Mouse (Mus musculus): ENCODE data around the gene Commd1. TPM values are rescaled to one million over a fixed set of nuclear protein-coding genes. Genes with fewer than 3 reads are reported as not detected.

Commd1 gene
- polyA plus RNA-seq, 1 experiment from 2014 or later = 382 TPM

DNA sequence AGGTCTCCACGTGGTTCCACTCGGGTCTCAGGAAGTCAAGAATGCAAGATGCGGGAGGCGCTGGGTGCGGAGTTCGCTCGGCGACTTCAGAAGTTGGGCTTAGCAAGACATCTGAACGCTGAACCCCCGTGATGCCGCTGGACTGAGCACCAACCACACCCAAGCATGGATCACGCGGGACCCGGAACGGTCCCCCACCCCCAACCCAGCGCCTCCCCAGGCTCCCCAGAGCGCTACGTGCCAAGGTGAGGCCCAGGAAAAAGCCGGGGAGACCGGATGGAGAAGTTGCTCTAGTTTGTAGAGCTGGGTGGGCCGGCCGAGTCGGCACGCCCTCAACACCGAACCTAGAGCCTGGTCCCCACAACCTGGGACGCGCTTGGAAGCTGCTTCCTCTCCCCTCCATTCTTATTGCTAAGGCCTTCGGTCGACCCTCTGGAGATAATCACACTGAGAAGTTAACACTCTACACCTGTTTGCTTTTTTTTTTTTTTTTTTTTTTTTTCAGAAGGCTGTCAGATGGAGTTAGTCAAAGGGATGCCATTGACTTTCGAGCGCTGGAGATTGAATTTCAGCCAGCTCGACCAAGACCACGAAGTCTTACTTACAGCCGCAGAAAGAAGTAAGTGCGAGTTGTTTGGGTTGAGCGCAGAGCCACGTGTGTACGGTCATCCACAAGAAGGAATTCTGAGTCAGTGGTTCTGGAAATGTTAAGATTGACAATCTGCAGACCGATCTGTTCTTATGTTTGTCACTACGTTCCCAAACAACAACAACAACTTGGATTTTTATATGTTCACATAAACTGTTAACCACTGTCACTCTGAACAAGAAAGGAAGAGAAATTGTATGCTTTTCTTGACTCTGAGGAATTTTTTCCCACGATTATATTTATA is 121.6 kb downstream of the Commd1 start, which contains the start of gene B3gnt2:
B3gnt2 (minus strand) TSS at position 627 of the 893 bp plus-strand sequence.
- Histone ChIP-seq H3K4me3 (replicated peaks) (peak within 1 kb of the TSS; percentile 84), H3K9ac (peak within 1 kb of the TSS; percentile 76), H3K27ac (peak within 1 kb of the TSS; percentile 90), H3K4me2 (peak within 1 kb of the TSS; percentile 87), H3K27me3 (peaks cover 42% of the 10 kb centered on the region), H3K4me1 (peaks cover 27% of the 10 kb centered on the region), H3K36me3 (no peaks in the 10 kb centered on the region), H3K9me3 (replicated peaks) (no peaks in the 10 kb centered on the region)
- peak; percentile 16 for ATAC-seq (replicated peaks; ENCODE audit: low FRiP score)
- WGBS = 4% methylated on average over 41 of the region's 41 CpGs

DNA sequence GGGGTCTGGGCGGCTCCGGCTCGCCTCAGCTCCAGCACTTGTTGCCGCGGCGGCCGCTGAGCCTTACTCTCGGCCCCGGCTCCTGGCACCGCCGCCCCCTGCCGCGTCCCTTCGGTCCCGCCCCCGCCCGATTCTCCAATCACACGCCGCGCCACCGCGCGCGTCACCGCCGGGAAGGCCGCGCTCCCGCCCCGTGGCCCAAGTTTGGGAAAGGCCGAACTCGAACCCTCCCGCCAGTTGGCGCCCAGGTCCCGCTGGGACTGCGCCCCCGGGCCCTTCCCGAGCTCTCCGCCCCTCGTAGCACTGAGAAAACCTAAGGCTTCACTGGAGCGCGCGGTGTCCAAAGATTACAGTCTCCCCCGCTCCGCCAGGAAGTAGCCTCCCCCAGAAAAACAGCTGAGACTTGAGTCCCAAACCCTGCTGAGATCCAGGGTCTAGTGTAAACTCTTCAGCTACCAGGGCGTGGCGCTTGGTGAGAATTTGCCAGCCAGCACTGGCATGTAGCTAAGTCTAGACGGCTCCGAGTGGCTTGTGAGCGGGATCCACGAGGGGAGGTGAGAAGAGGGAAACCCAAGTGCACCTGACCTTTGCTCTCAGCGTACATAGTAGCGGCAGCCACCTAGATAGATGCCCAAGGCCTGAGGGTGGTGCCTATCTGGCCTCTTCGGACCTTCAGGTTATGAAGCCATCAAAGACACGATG is 122.4 kb downstream of the Commd1 start:
- H3K4me1 ChIP-seq = peaks cover 27% of the 10 kb centered on the region
- WGBS = under 1% methylated on average over 44 of the region's 55 CpGs

DNA sequence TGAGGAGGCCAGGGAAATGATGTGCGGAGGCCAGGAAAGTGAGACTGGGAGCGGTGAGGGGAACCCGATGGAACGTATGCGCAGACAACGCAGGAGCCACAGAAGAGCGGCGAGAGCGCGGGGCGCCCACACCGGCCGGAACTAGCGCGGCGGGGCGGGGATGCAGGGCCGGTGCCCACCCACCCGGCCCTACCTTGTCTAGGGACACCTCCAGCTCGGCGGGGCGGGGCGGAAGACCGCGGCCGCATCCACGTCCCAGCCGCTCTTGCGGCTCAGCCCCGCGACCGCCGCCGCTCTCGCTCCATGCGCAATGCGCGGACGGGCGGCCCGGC is 122.9 kb downstream of the Commd1 start:
- H3K9me3 ChIP-seq (replicated peaks) = no peaks in the 10 kb centered on the region
- WGBS = 0% methylated on average over 35 of the region's 41 CpGs
- peak overlapping the region; percentile 84 for H3K4me3 ChIP-seq (replicated peaks)
- H3K36me3 ChIP-seq = no peaks in the 10 kb centered on the region
- ATAC-seq (replicated peaks; ENCODE audit: low FRiP score) = peak; percentile 82
- H3K4me1 ChIP-seq = peaks cover 27% of the 10 kb centered on the region
- peak overlapping the region; percentile 76 for H3K9ac ChIP-seq
- H3K27ac ChIP-seq = peak overlapping the region; percentile 90
- H3K4me2 ChIP-seq = peak overlapping the region; percentile 87
- H3K27me3 ChIP-seq = peaks cover 42% of the 10 kb centered on the region

More for the DNA sequence above, 122.4 kb downstream of the Commd1 start:
- peak; percentile 97 for ATAC-seq (replicated peaks; ENCODE audit: low FRiP score)
- Histone ChIP-seq H3K4me3 (replicated peaks) (peak overlapping the region; percentile 84), H3K36me3 (no peaks in the 10 kb centered on the region), H3K9ac (peak overlapping the region; percentile 76), H3K4me2 (peak overlapping the region; percentile 87), H3K9me3 (replicated peaks) (no peaks in the 10 kb centered on the region), H3K27me3 (peaks cover 42% of the 10 kb centered on the region), H3K27ac (peak overlapping the region; percentile 90)

DNA sequence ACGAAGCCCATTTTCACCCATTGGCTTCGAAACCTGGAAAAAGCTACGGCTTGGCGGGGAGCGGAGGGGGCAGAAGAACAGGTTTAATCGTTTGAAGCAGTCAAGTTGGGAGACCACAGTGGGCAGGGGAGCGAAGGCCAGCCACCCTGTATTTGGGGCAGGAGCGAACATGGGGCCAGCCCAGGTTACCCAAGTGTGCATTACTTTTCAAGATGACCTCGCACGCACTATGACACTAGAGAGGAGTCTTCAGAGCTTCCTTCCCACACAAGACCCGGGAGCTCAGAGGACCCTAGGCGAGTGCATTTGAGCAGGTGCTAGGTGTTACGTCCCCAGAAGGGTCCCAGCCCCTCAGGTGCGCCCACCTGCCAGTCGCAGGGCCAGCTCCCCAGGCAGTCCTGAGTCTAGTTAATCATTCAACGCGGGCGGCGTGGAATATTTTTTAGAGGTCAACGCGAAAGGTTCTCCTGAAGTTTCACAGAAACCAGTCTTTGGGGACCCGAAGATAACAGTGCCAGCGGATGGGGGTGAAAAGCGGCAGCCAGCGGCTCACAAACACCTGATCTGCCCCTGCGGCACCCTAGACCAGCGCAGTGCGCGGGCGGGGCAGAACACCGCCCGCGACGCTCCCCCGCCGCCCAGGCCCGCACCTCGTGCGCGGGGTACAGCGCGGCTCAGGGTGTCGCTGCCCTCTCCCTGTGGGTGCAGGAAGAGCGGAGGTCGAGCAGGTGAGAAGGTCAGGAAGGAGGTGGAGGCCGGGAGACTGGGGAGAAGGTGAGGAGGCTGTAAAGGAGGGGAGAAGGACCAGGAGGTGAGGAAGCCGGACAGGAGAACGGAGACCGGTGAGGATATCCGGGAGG is 123.5 kb downstream of the Commd1 start:
- Histone ChIP-seq H3K4me2 (peak overlapping the region; percentile 87), H3K4me3 (replicated peaks) (peak overlapping the region; percentile 84), H3K9ac (peak overlapping the region; percentile 76), H3K27me3 (peaks cover 41% of the 10 kb centered on the region), H3K9me3 (replicated peaks) (no peaks in the 10 kb centered on the region), H3K27ac (peak overlapping the region; percentile 90), H3K36me3 (no peaks in the 10 kb centered on the region), H3K4me1 (peaks cover 27% of the 10 kb centered on the region)
- WGBS = 2% methylated on average over 50 of the region's 50 CpGs
- peak; percentile 20 for ATAC-seq (replicated peaks; ENCODE audit: low FRiP score)

DNA sequence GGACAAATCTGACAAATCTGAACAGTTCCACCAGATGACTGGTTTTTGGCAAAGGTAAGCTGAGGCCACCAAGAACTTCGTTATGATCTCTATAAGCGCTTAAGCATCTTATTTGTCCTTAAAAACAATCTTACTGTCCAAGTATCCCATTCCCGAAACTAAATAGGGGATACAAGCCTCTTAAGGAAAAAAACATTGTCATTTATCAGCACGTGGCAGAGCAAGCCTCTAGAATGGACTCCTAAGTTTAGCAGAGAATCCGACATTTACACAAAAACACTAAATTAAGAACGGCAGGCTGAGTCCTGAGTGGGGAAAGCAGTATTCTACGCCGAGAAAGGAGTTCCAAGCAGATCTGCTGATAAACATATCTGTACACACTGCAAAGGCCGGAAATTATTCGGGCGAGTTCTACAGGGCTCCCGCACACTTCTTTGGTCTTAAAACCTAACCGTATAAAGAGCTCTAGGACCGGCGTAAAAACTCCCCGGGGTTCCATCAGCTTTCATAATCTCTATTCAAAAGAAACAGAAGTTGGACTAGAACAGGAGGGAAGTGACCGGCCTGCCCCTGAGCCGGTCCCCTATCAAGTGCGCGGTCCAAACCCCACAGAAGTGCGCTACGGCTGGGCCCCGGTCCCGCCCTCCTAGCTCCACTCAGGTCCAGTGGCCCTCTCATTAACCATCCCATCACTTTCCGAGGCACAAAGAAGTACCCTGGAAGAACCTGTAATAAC is 124.3 kb downstream of the Commd1 start:
- Histone ChIP-seq H3K9me3 (replicated peaks) (no peaks in the 10 kb centered on the region), H3K9ac (peak overlapping the region; percentile 76), H3K27ac (peak overlapping the region; percentile 90), H3K27me3 (peaks cover 36% of the 10 kb centered on the region), H3K36me3 (no peaks in the 10 kb centered on the region), H3K4me3 (replicated peaks) (peak overlapping the region; percentile 84), H3K4me1 (peaks cover 32% of the 10 kb centered on the region), H3K4me2 (peak overlapping the region; percentile 87)
- no peak for ATAC-seq (replicated peaks; ENCODE audit: low FRiP score)
- 18% methylated on average over 25 of the region's 25 CpGs for WGBS

DNA sequence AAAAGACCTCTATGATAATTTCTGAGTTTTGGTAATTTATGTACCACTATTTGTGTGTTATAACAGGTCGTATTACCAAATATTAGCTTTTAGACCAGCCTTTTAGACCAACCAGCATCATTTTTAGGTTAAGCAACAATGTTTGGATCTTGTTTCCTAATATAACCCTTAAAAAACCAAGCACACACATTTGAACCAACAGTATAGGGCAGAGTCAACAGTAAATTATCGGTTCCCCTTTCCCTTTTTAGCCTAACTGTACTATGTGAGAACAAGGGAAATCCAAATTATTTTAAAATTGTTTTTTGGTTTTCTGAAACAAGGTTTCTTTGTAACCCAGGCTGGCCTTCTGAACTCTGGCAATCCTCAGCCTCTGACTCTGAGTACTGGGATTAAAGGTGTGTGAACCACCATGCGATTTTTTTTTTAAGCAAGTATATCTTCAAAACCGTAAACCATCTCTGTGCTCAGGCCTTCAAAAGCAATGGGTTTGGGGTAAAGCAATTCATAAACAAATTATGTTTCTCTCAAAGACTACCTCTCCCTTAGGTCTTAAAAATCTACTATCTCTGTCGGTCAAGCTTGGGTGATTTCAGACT is 125.0 kb downstream of the Commd1 start:
- Histone ChIP-seq H3K9ac (no peak overlapping the region), H3K9me3 (replicated peaks) (no peaks in the 10 kb centered on the region), H3K4me1 (peaks cover 36% of the 10 kb centered on the region), H3K4me2 (peak overlapping the region; percentile 87; the same call in 1 of the 2 replicates), H3K27me3 (peaks cover 33% of the 10 kb centered on the region), H3K27ac (no peak overlapping the region), H3K4me3 (replicated peaks) (peak overlapping the region; percentile 84; the same call in 1 of the 2 replicates), H3K36me3 (no peaks in the 10 kb centered on the region)
- no peak for ATAC-seq (replicated peaks; ENCODE audit: low FRiP score)
- 78% methylated on average over 5 of the region's 5 CpGs for WGBS

DNA sequence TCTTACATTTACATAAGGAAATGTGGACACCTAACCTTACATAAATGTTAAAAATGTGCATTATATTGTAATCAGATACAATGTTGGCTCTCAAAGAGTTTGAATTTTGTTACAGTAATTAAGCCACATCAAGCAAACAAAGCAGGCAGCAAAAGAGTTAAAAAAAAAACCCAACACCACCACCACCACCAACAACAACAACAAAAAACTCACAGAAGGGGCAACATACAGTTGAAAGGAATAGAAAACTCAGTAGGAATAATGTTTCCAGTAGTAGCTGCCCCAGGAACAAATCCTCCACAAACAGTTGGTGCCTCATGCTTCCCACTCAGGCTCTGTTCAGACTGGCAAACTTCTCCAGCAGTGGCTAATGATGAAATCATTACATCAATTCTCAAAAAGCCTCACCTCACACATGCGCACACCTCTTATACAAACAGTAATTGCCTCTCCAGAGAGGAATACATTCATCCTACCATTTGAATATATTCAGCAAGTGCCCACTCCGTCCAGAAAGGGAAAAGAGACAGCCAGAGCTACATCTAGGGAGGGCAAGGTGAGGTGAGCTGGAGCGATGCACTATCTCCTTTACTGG is 125.7 kb downstream of the Commd1 start:
- Histone ChIP-seq H3K9me3 (replicated peaks) (no peaks in the 10 kb centered on the region), H3K4me1 (peaks cover 36% of the 10 kb centered on the region), H3K9ac (no peak overlapping the region), H3K27ac (no peak overlapping the region), H3K36me3 (no peaks in the 10 kb centered on the region), H3K4me3 (replicated peaks) (no peak overlapping the region), H3K27me3 (peaks cover 28% of the 10 kb centered on the region), H3K4me2 (no peak overlapping the region)
- WGBS = 80% methylated on average over 3 of the region's 3 CpGs
- no peak for ATAC-seq (replicated peaks; ENCODE audit: low FRiP score)

DNA sequence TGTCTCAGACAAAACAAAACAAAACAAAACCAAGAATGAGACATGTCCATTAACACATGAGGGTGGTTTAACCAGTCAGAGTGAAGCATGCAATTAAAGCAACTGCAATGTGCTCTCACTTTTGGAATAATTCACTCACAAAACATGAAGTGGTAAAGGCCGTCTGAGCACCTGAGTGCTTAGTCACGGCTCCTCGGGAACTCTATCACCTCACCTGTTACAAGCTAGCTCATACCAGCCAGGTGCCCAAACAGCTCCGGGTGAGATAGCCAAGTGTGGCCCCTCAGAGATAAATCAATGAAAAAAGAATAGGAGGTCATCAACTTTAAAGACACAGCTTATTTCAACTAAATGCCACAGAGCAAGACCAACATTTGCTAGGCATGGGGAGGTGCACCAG is 127.6 kb downstream of the Commd1 start:
- Histone ChIP-seq H3K36me3 (no peaks in the 10 kb centered on the region), H3K9ac (no peak overlapping the region), H3K27ac (no peak overlapping the region), H3K27me3 (peaks cover 24% of the 10 kb centered on the region), H3K4me2 (no peak overlapping the region), H3K4me3 (replicated peaks) (no peak overlapping the region), H3K9me3 (replicated peaks) (no peaks in the 10 kb centered on the region), H3K4me1 (peaks cover 38% of the 10 kb centered on the region)
- 77% methylated on average over 4 of the region's 4 CpGs for WGBS
- no peak for ATAC-seq (replicated peaks; ENCODE audit: low FRiP score)

DNA sequence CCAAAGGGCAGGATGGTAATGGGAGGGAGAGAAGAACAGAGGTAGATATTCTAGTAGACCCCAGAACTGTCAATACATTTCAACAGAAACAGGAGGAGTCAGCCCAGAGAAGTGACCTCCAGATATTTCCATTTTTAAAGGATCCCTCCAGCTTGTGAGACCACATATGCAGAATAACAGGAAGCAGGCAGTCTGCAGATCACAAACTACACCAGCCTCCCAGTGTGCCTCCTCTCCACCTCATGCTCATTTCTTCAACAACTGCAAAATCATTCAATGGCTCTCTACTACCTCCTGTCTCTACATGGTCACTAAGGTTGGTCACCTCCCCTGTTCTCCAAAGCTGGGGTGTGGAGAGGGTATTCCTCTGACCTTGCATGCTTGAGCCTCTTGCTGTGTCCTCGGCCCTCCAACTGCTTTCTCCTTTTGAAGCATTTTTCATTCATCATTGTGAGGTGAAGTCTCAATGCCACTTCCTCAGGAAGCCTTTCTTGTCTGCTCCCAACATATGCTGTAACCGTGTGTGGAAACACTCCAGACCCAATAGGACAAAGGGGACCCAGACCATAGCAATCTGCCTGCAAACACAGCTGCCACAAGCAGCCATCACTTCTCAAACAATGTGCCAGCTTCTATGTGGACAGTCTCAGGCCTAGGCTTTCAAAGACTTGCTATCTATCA is 128.6 kb downstream of the Commd1 start:
- Histone ChIP-seq H3K4me3 (replicated peaks) (no peak overlapping the region), H3K36me3 (no peaks in the 10 kb centered on the region), H3K4me2 (no peak overlapping the region), H3K27me3 (peaks cover 17% of the 10 kb centered on the region), H3K9me3 (replicated peaks) (no peaks in the 10 kb centered on the region), H3K4me1 (peaks cover 41% of the 10 kb centered on the region), H3K27ac (0 out of 2 replicates have a peak overlapping the region, but pooled peaks have one; percentile 35), H3K9ac (no peak overlapping the region)
- no peak for ATAC-seq (replicated peaks; ENCODE audit: low FRiP score)
- WGBS = 69% methylated on average over 2 of the region's 2 CpGs

DNA sequence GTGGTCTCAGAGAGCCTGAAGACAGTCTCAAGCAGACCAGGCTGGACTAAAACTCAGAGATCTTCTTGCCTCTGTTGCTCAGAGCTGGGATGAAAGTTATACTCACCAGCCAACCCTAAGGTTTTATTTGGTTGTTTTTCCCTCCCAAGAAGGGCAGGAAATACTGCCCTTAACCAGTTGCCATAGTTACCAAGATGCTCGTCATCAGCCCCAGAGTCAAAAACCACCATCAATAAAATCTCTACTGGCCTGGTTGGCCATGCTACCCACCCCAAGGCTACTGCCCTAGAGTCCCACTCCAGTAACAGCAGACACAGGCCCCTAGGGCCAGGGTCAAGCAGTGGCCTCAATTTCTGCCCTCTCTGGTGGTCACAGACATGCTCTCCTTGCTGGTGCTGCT is 129.7 kb downstream of the Commd1 start:
- no peak for ATAC-seq (replicated peaks; ENCODE audit: low FRiP score)
- Histone ChIP-seq H3K36me3 (no peaks in the 10 kb centered on the region), H3K9ac (no peak overlapping the region), H3K27ac (no peak overlapping the region), H3K4me2 (no peak overlapping the region), H3K4me3 (replicated peaks) (no peak overlapping the region), H3K27me3 (peaks cover 8% of the 10 kb centered on the region; the same call in 1 of the 2 replicates), H3K9me3 (replicated peaks) (no peaks in the 10 kb centered on the region), H3K4me1 (peaks cover 40% of the 10 kb centered on the region)
- 59% methylated on average over 1 of the region's 1 CpGs for WGBS
